Mouse (Mus musculus): ENCODE measurements around the gene Hspa5.

Gene Hspa5

GRCm38 (mm10) chr2:34771368-34772226 lies at the start of gene Hspa5:
Gene Hspa5 (plus strand): TSS chr2:34771970.
- DNase-seq: peak; percentile 99

DNA sequence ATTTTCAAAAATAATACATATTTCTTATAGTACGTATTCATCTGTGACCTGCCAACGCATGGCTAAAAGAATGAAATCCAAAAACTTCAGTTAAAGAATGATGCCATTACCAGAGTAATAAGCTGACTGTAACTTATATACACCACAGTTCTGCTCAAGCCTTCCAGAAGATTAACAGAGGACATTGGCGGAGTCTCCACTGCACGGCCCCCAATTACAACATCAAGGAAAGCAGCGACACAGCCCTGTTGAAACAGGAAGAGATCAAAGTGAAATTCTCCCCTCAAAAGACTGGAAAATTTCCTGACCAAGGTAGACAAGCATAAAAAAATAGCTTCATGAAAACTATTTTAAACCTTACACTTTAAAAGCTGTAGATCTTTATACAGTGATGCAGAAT lies 46.5 kb upstream of the Hspa5 start:
- DNase-seq: no peak

DNA sequence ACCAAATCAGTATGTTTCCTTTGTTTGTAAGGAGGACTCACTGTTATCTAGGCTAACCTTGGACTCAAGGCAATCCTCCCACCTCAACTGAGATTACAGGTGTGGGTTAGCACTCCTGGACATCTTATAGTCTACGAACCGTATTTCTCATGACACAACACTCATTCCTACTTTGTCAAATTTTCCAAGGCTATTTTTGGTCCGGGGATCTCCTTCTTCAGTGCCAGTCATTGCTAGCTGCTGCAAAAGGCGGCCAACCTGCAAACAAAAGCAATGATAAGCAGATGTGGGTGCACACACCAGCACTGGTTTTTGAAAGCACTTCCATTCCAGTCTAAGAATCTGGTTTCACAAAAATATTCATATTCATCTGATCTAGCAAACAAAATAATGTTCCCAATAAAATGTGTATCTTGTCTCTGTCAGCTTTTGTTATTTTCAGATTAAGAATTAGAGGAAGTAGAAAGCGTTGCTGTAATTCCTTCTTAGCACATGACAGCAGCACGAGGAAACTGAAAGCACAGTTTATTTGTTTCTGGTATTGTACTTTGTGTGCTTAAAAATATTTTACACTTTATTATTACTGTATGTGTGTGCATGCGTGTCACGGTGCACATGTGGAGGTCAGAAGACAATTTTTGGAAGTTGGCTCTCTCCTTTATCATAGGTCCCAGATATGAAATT lies 44.6 kb upstream of the Hspa5 start:
- no peak for DNase-seq

DNA sequence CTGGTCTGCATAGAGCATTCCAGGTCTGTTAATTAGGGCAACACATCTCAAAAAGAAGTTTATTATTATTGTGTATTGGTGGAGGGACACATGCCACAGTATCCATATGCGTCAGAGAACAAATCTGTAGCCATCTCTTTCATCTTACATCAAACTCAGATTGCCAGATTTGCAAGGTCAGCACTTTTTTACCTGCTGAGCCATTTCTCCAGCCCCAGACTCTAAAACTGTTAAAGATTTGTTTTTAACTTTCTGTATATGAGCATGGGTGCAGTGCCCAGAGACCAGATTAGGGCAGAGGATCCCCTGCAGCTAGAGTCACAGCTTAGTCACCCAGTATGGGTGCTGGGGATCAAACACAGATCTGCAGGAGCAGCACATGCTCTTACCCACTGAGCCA lies 35.1 kb upstream of the Hspa5 start:
- DNase-seq: no peak

GRCm38 (mm10) chr2:34737911-34738310 lies 33.9 kb upstream of the Hspa5 start:
- DNase-seq: no peak

- DNase-seq: no peak
These were observed 31.9 kb upstream of the Hspa5 start for GRCm38 (mm10) chr2:34739684-34740391.

DNA sequence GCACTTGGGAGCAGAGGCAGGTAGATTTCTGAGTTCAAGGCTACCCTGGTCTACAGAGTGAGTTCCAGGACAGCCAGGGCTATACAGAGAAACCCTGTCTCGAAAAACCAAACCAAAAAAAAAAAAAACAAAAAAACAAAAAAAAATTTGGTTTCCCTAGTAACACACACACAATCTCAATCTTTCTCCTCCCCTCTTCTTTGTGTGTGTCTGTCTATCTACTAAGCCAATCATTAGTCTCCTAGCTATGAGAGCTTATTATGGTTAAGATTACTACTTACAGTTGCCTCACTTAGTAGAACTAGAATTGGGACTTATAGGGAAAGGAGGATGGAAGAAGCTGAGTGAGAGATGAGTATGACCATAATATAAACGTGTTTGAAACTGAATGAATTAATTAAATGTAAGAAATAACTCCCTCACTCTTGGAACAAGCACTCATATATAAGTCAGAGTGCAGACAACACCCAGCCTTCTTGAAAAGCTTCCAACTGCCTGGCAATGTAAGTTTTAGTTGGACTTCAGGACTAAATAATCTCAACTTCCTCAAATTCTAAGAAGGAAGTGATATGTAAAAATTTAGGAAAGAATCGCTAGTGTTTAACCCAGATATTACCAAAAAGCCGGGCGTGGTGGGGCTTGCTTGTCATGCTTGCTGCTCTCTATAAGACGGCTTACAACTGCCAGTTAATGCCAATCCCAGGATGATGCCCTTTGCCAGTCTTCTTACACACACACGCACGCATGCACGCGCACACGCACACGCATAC lies 30.2 kb upstream of the Hspa5 start:
- peak; percentile 58 for DNase-seq

GRCm38 (mm10) chr2:34742675-34743074 lies 29.1 kb upstream of the Hspa5 start:
- no peak for DNase-seq

DNA sequence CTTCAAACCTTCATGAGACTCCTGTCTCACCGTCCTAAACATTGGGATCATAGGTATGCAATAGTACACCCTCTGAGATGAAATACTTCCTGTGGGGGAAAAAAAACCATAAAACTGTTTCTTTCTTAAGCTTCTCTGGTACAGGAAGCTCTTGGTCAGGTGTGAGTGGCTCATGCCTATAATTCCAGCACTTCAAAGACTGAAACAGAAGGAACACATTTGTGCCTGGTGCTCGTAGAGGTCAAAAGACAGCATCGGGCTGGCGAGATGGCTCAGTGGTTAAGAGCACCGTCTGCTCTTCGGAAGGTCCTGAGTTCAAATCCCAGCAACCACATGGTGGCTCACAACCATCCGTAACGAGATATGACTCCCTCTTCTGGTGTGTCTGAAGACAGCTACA lies 27.3 kb upstream of the Hspa5 start:
- no peak for DNase-seq

DNA sequence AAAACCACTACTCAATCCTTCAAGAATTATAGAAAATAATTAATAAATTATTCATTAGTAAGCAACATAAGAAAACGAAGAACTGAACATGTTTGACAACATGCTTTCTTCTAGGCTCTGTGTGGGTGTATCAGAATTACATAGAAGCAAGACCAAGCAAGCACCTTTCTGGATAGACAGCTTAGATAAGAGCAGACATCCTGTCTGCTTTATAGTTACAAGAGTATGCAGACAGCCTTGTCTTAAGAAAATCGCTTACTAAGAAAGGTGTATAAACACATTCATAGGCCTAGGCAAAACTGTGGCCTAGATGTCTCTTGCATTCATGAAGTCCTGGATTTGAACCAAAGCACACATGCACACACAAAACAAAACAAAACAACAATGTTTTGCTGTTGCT lies 26.1 kb upstream of the Hspa5 start:
- no peak for DNase-seq

GRCm38 (mm10) chr2:34748479-34748878 lies 23.3 kb upstream of the Hspa5 start:
- DNase-seq: no peak

- no peak for DNase-seq
These were observed 21.5 kb upstream of the Hspa5 start for GRCm38 (mm10) chr2:34750245-34750644.

- DNase-seq: peak; percentile 94
These were observed 17.8 kb upstream of the Hspa5 start for GRCm38 (mm10) chr2:34753811-34754550.

DNA sequence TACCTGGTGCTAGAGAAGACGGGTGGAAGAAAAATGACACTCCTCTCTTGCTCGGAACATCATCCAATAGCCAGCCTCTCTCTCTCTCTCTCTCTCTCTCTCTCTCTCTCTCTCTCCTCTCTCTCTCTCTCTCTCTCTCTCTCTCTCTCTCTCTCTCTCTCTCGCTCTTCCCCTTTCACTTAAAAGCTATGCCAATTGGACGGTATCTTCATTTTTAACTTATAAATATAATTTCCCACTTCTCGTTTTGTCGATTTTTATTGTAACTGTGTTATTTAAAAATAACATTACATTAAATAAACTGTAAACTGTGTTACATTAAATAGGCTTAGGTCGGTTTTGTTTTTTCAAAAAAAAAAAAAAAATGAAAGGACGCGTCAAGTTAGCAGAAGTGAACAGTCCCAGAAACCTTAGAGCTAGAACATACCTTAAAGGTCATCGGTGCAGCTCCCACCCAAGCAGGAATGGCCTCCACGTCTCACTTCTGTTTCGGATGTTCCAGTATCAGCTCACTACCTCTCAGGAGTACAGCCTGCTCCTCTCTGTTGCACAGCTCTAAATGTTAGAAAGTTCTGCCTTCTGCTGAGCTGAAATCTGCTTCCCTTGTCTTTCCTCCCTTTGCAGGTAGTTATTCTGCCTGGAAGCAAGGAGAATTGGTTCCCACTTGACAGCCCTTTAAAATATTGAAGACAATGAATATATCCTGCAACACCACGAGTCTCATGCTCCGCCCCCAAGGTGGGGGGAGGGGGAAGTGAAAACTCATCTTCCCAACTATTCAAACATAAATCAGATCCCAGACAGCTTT lies 17.0 kb upstream of the Hspa5 start, which contains the start of gene Gapvd1:
TSS of gene Gapvd1 (minus strand) at position 682 of the 808 bp plus-strand sequence.
- peak; percentile 76 for DNase-seq

DNA sequence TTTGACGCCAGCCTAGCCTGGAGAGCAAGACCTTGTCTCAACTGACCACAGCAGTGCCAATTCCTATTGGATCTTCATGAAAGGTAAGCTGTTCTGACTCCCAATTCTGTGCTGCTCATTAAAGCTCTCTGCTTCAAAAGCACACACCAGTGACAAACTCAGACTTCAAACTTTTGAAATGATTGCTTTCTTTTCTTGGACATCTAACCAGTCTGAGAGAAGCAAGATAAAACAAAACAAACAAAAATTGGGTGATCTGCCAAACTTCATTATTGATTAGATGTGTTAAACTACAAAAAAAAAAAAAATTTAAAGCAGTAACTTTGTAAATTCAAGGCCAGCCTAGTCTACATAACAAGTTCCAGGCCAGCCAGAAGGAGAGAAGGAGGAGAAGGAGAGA lies 14.4 kb upstream of the Hspa5 start:
- no peak for DNase-seq

DNA sequence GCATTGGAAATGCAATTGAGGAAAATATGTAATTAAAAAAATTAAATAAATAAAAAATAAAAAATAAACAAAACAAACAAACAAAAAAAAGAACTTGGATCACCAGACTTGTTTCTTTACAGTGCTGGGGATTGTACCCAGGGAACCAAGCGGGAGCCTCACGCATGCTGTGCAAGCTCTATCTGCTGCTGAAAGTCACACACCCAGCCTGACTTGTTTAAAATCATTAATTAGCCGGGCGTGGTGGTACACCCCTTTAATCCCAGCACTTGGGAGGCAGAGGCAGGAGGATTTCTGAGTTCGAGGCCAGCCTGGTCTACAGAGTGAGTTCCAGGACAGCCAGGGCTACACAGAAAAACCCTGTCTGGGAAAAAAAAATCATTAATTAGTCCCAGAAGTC lies 10.5 kb upstream of the Hspa5 start:
- peak; percentile 41 for DNase-seq

GRCm38 (mm10) chr2:34762174-34762573 lies 9.6 kb upstream of the Hspa5 start:
- DNase-seq: no peak

DNA sequence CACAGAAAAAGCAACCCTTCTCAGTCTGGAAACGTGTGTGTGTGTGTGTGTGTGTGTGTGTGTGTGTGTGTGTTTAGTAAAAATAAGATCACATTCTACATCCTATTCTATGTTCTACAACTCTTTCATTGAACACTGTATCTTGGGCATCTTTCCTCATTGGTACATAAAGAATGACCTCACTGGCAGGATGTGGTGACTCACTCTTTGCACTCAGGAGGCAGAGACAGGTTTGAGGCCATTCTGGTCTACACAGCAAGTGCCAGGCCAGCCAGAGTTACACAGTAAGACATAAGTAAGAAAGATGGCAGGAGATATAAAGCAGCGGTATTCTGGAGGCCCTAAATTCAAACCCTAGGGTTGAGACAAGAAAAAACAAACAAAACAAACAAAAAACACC lies 8.9 kb upstream of the Hspa5 start:
- DNase-seq: no peak

- DNase-seq: no peak
These were observed 7.0 kb upstream of the Hspa5 start for GRCm38 (mm10) chr2:34764801-34765200.

DNA sequence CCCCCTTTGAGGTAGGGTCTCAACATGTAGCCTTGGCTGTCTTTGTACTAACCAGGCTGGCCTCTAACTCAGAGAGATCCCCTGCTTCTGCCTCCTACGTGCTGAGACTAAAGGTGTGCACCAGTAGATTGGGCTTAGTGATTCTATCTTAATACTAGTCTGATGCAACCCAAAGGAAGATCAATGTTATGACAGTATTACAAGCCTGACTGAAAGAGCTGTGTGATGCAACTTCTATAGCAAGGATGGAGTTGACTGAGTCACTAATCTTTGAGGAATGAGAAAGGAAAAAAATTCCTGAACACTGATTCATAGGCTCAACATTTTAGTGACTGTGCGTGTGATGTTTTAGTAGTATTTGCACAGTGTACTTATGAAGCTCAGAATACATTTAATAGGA lies 1.7 kb upstream of the Hspa5 start:
- no peak for DNase-seq

DNA sequence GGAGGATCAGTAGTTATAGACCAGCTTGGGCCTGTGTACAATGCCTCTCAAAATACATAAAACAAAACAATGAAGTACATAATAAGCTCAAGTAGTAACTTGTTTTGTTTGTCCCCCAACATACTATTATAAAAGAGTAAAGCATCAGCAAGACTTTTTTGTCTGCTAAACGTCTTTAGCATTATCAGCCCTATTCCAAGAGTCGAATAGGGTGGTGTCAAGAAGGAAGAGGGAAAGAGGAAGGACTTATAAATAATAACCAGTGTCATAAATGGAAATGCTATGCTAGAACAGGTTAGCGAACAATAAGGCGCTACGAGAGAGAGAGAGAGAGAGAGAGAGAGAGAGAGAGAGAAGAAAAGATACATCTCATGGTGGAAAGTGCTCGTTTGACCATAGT lies 819 bp upstream of the Hspa5 start:
- no peak for DNase-seq

All from liver (tissue).